Mouse (Mus musculus): ENCODE data around the gene Kcnj6. TPM values are rescaled to one million over a fixed set of nuclear protein-coding genes. Genes with fewer than 3 reads are reported as not detected.

Kcnj6 gene
- total RNA-seq, 2 experiments from 2014 or later: not detected

DNA sequence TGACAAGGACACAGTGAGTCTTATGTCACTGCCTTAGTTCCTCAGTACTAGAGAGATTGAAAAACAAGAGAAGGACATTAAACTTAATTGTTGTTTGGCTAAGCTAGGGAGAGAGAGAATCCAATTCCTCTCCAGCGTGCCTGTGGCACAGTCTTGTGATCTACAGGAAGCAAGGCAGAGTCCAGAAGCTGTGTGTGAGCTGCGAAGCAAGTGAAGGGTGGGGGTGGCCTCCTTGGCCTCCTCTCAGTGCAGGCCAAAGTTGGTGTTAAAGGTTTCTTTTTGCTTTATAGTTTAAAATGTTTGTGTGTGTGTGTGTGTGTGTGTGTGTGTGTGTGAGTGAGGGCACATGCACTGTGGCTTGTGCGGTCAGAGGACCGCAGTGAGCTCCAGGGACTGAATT, 295.5 kb downstream of the Kcnj6 start:
- DNase-seq: no peak

DNA sequence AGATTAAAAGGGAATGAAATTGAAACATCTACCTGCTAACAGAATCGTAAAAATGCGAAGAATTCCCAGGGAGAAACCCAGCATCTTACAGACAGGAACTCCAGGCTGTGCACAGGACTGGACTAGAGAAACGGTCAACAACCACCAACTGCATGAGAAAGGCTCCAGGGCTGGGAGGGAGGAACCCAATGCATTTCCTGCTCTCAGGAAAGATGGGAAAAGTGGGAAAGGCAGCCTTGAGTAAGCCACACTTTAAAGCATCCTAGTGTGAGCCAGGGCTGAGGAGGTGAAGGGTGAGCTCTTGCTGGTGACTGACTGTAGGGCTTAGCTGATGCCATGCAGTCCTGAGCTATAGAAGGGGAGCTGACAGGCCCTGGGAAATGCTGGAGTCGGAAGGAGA, 296.4 kb downstream of the Kcnj6 start:
- no peak for DNase-seq

Small RNA genes within 50 kb of the gene (microRNA-seq; reads per million reads assigned to microRNA genes)
- 0 reads per million in 2 experiments for gene Gm22745

Measured in heart, postnatal 4 days (tissue).